Mouse (Mus musculus) urinary bladder, adult 18-20 months (tissue): ENCODE data around the gene Rnf181.
A peak's percentile ranks its signal among the peaks of the same experiment; 100 is the strongest.

ENCODE experiments used
- DNase-seq, 2 experiments: peaks; one replicate each; pipeline ENCODE4 v3.0.0; 2022; ENCODE audit warnings: low spot score in 2 of 2, mixed read lengths in 2 of 2

Gene Rnf181

GRCm38 (mm10) chr6:72330133-72330532, 36.6 kb downstream of the Rnf181 start:
- DNase-seq = no peak

- no peak for DNase-seq
Observed at GRCm38 (mm10) chr6:72329019-72329418, 37.7 kb downstream of the Rnf181 start.

GRCm38 (mm10) chr6:72326274-72326673, 40.5 kb downstream of the Rnf181 start:
- DNase-seq = peak in 1 of 2 experiments; percentile 34

GRCm38 (mm10) chr6:72323786-72324508, 42.8 kb downstream of the Rnf181 start:
- no peak for DNase-seq

- DNase-seq = no peak
Observed at GRCm38 (mm10) chr6:72322936-72323335, 43.8 kb downstream of the Rnf181 start.

- no peak for DNase-seq
Observed at GRCm38 (mm10) chr6:72319019-72319418, 47.7 kb downstream of the Rnf181 start.

- no peak for DNase-seq
Observed at GRCm38 (mm10) chr6:72318440-72318839, 48.3 kb downstream of the Rnf181 start.

GRCm38 (mm10) chr6:72316044-72316443, 50.7 kb downstream of the Rnf181 start:
- DNase-seq = peak; percentile 15 to 45

- DNase-seq = no peak
Observed at GRCm38 (mm10) chr6:72315384-72315783, 51.4 kb downstream of the Rnf181 start.

- DNase-seq = no peak
Observed at GRCm38 (mm10) chr6:72313124-72313867, 53.5 kb downstream of the Rnf181 start.

GRCm38 (mm10) chr6:72312198-72312597, 54.6 kb downstream of the Rnf181 start:
- no peak for DNase-seq
